ENCODE assay signal across 13 mouse cellular contexts in genomic region chr1:144306284-144306683, GRCm38 (mm10). TPM values are rescaled to one million over a fixed set of nuclear protein-coding genes. Genes with fewer than 3 reads are reported as not detected.
DNase-seq lines count a peak whose midpoint lies in the region; ATAC-seq and TF ChIP-seq lines count a peak whose summit lies in the region.
"Had no signal": no experiment of that assay in that cellular context is flagged by ENCODE, and none has a peak within 500 bp of the region (broad histone marks: within the 10 kb centered on the region; RNA-seq: fewer than 3 reads in every experiment).

No protein-coding gene starts in this region.

- no peaks in the 10 kb centered on the region for H3K27me3 ChIP-seq in heart, embryonic 15.5 days
- no peaks in the 10 kb centered on the region for H3K27me3 ChIP-seq in heart, embryonic 12.5 days (replicated peaks)
- no peaks in the 10 kb centered on the region for H3K27me3 ChIP-seq in intestine, embryonic 14.5 days (replicated peaks; ENCODE audit: control insufficient read depth, insufficient read depth, low read length)
- no peaks in the 10 kb centered on the region for H3K27me3 ChIP-seq in stomach, postnatal 0 days (ENCODE audit: control insufficient read depth, insufficient read depth, low read length)
- H3K27me3 ChIP-seq in hindbrain, embryonic 14.5 days (ENCODE audit: control insufficient read depth, insufficient read depth, low read length): no peaks in the 10 kb centered on the region
- H3K27me3 ChIP-seq: embryonic facial prominence, embryonic 15.5 days had no signal

- H3K4me2 ChIP-seq in heart, embryonic 15.5 days: no peak overlapping the region
- no peak overlapping the region for H3K4me2 ChIP-seq in heart, embryonic 12.5 days
- no peak overlapping the region for H3K4me2 ChIP-seq in intestine, embryonic 14.5 days (ENCODE audit: low read length)
- no peak overlapping the region for H3K4me2 ChIP-seq in stomach, postnatal 0 days (replicated peaks; ENCODE audit: low read depth)
- no peak overlapping the region for H3K4me2 ChIP-seq in hindbrain, embryonic 14.5 days (replicated peaks)
- H3K4me2 ChIP-seq: embryonic facial prominence, embryonic 15.5 days had no signal

- no peaks in the 10 kb centered on the region for H3K9me3 ChIP-seq in heart, embryonic 15.5 days (replicated peaks)
- H3K9me3 ChIP-seq in heart, embryonic 12.5 days (replicated peaks): no peaks in the 10 kb centered on the region
- no peaks in the 10 kb centered on the region for H3K9me3 ChIP-seq in intestine, embryonic 14.5 days (ENCODE audit: control insufficient read depth, low read length)
- no peaks in the 10 kb centered on the region for H3K9me3 ChIP-seq in stomach, postnatal 0 days (ENCODE audit: control insufficient read depth, low read length)
- no peaks in the 10 kb centered on the region for H3K9me3 ChIP-seq in hindbrain, embryonic 14.5 days (ENCODE audit: control insufficient read depth, low read length)
- H3K9me3 ChIP-seq: embryonic facial prominence, embryonic 15.5 days had no signal

- 27% methylated on average over 2 of the region's 2 CpGs for WGBS in heart, embryonic 15.5 days
- 44% methylated on average over 2 of the region's 2 CpGs for WGBS in heart, embryonic 12.5 days
- WGBS in intestine, embryonic 14.5 days: 22% methylated on average over 2 of the region's 2 CpGs
- 27% methylated on average over 2 of the region's 2 CpGs for WGBS in stomach, postnatal 0 days
- WGBS in hindbrain, embryonic 14.5 days: 62% methylated on average over 2 of the region's 2 CpGs

- H3K4me1 ChIP-seq in heart, embryonic 15.5 days (replicated peaks): peaks cover 4% of the 10 kb centered on the region
- 0 out of 2 replicates have a peak, but pooled peaks cover 3% of the 10 kb centered on the region for H3K4me1 ChIP-seq in heart, embryonic 12.5 days (replicated peaks)
- no peaks in the 10 kb centered on the region for H3K4me1 ChIP-seq in intestine, embryonic 14.5 days (replicated peaks; ENCODE audit: control insufficient read depth, insufficient read depth, low read length)
- H3K4me1 ChIP-seq in stomach, postnatal 0 days (replicated peaks; ENCODE audit: control insufficient read depth, insufficient read depth): no peaks in the 10 kb centered on the region
- no peaks in the 10 kb centered on the region for H3K4me1 ChIP-seq in hindbrain, embryonic 14.5 days (replicated peaks; ENCODE audit: control insufficient read depth, insufficient read depth, low read length)
- H3K4me1 ChIP-seq: embryonic facial prominence, embryonic 15.5 days had no signal

- no peak for TF ChIP-seq EP300 in stomach, postnatal 0 days (optimal IDR thresholded peaks at IDR 0.05)

- no peaks in the 10 kb centered on the region for H3K36me3 ChIP-seq in heart, embryonic 15.5 days
- no peaks in the 10 kb centered on the region for H3K36me3 ChIP-seq in heart, embryonic 12.5 days
- no peaks in the 10 kb centered on the region for H3K36me3 ChIP-seq in intestine, embryonic 14.5 days (ENCODE audit: control insufficient read depth, insufficient read depth, low read length)
- H3K36me3 ChIP-seq in stomach, postnatal 0 days (ENCODE audit: control insufficient read depth, insufficient read depth, low read length): no peaks in the 10 kb centered on the region
- no peaks in the 10 kb centered on the region for H3K36me3 ChIP-seq in hindbrain, embryonic 14.5 days (replicated peaks; ENCODE audit: control insufficient read depth, insufficient read depth)
- H3K36me3 ChIP-seq: embryonic facial prominence, embryonic 15.5 days had no signal

- H3K9ac ChIP-seq in heart, embryonic 15.5 days: no peak overlapping the region
- no peak overlapping the region for H3K9ac ChIP-seq in heart, embryonic 12.5 days
- H3K9ac ChIP-seq in intestine, embryonic 14.5 days (ENCODE audit: low read length): no peak overlapping the region
- no peak overlapping the region for H3K9ac ChIP-seq in stomach, postnatal 0 days (ENCODE audit: low read length)
- no peak overlapping the region for H3K9ac ChIP-seq in hindbrain, embryonic 14.5 days
- H3K9ac ChIP-seq: embryonic facial prominence, embryonic 15.5 days had no signal

- H3K27ac ChIP-seq in heart, embryonic 15.5 days: no peak overlapping the region
- H3K27ac ChIP-seq in heart, embryonic 12.5 days (ENCODE audit: poor library complexity, severe bottlenecking): no peak overlapping the region
- peak overlapping the region; percentile 81 for H3K27ac ChIP-seq in intestine, embryonic 14.5 days (ENCODE audit: low read depth)
- H3K27ac ChIP-seq in stomach, postnatal 0 days (replicated peaks): no peak overlapping the region
- H3K27ac ChIP-seq in hindbrain, embryonic 14.5 days: no peak overlapping the region
- H3K27ac ChIP-seq: embryonic facial prominence, embryonic 15.5 days had no signal

- no peak for TF ChIP-seq CTCF in stomach, postnatal 0 days (IDR thresholded peaks at IDR 0.05; ENCODE audit: low read depth)

- 0 out of 2 replicates have a peak, but pooled peaks have one; percentile 47 for ATAC-seq in heart, embryonic 15.5 days (replicated peaks; ENCODE audit: insufficient number of reproducible peaks, insufficient read depth, low FRiP score, low read depth)
- no peak for ATAC-seq in heart, embryonic 12.5 days (ENCODE audit: insufficient number of reproducible peaks, low FRiP score)
- peak; percentile 81 for ATAC-seq in intestine, embryonic 14.5 days (replicated peaks; ENCODE audit: low FRiP score, low TSS enrichment, low read depth)
- peak; percentile 91 for ATAC-seq in stomach, postnatal 0 days (ENCODE audit: low FRiP score, low TSS enrichment)
- ATAC-seq in hindbrain, embryonic 14.5 days (ENCODE audit: low FRiP score): no peak
- ATAC-seq: hindbrain, embryonic 16.5 days had no signal

- no peak overlapping the region for H3K4me3 ChIP-seq in heart, embryonic 15.5 days
- no peak overlapping the region for H3K4me3 ChIP-seq in heart, embryonic 12.5 days
- no peak overlapping the region for H3K4me3 ChIP-seq in intestine, embryonic 14.5 days (ENCODE audit: low read depth, low read length)
- H3K4me3 ChIP-seq in stomach, postnatal 0 days (ENCODE audit: low read depth, low read length): no peak overlapping the region
- H3K4me3 ChIP-seq in hindbrain, embryonic 14.5 days (replicated peaks; ENCODE audit: low read length): no peak overlapping the region
- H3K4me3 ChIP-seq: embryonic facial prominence, embryonic 15.5 days had no signal

- DNase-seq in urinary bladder, postnatal 14 days (ENCODE audit: low spot score): peak; percentile 47
- DNase-seq in urinary bladder, adult 2 months (ENCODE audit: low spot score): no peak
- no peak for DNase-seq in intestine, embryonic 14.5 days (ENCODE audit: low spot score)
- peak; percentile 15 for DNase-seq in stomach, postnatal 0 days (ENCODE audit: low spot score)
- DNase-seq in thymus, postnatal 25 days: no peak
- no peak for DNase-seq in hindbrain, embryonic 14.5 days (ENCODE audit: low spot score)
- DNase-seq: adrenal gland, postnatal 14 days; cerebellum, adult 18-20 months; left cerebral cortex, postnatal 4 days had no signal

RNA-seq across cellular contexts. Expression of gene Rgs1, which starts 57.2 kb away (rescaled TPM):
- 0.72 and 1.5 TPM in 2 replicates for polyA plus RNA-seq in heart, embryonic 15.5 days (2015; fragmentation: Nextera tagmentation; extraction: Ambion mirVana)
- polyA plus RNA-seq in heart, embryonic 12.5 days (2016; fragmentation: Nextera tagmentation; extraction: Ambion mirVana): 0.10 and 0.37 TPM in 2 replicates
- 4.4 and 15.0 TPM in 2 replicates for polyA plus RNA-seq in urinary bladder, adult 2 months (2012; rRNA removed)
- 0.56 TPM in 1 of 2 replicates, not detected in the other for polyA plus RNA-seq in intestine, embryonic 14.5 days (2014; fragmentation: Nextera tagmentation; extraction: Ambion mirVana)
- 1.3 and 1.7 TPM in 2 replicates for polyA plus RNA-seq in stomach, postnatal 0 days (2015; fragmentation: Nextera tagmentation; extraction: Ambion mirVana)
- polyA plus RNA-seq in hindbrain, embryonic 14.5 days (2014; fragmentation: Nextera tagmentation; extraction: Ambion mirVana): not detected in 2 replicates

Comparison
In these comparisons a context has a peak if more than half of its experiments do, and no peak if none do; other contexts are left out.
1. ATAC-seq: peak in heart, embryonic 15.5 days (single experiment), intestine, embryonic 14.5 days (single experiment) and stomach, postnatal 0 days (single experiment); none in heart, embryonic 12.5 days (single experiment) and hindbrain, embryonic 14.5 days (single experiment).
2. DNase-seq: peak in urinary bladder, postnatal 14 days (single experiment) and stomach, postnatal 0 days (single experiment); none in urinary bladder, adult 2 months (single experiment), intestine, embryonic 14.5 days (single experiment), thymus, postnatal 25 days (single experiment) and hindbrain, embryonic 14.5 days (single experiment).